Mouse (Mus musculus) frontal cortex, postnatal 36 days (tissue): Measurements from ENCODE around the gene Ispd.

Source experiments
- DNase-seq, 2 experiments: peaks; one replicate each; pipeline ENCODE4 v3.0.0; 2022; ENCODE audit warnings: low spot score in 2 of 2

Gene Ispd

DNA sequence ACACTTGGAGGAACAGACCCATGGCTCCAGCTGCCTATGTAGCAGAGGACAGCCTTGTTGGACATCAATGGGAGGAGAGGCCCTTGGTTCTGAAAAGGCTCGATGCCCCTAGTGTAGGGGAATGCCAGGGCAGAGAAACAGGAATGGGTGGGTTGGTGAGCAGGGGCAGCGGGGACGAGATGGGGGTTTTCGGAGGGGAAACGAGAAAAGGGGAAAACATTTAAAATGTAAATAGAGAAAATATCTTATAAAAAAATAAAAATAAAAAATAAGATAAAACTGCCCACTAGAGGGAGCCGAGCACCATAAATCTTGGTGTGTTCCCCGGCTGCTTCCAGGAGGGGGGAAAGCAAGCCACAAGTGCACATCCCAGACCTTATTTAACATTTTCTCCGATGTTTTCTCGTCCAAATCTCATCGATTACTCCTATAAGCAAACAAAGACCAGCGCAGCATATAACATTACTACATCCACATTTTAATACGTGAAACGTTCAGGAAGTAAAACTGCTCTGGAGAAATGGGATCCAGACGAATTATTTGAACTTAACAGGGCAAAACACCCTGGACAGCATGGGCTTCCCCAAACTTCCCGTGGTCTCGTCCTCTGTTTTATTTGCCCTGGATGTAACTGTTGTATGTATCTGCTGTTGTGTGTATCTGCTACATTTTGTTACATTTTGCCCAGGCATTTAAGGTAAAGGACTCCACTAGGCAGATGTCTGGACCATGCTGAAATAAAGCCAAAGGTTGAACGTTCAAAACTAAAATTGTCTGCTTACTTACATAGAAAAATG is 332.8 kb downstream of the Ispd start:
- peak; percentile 5 to 29 for DNase-seq

DNA sequence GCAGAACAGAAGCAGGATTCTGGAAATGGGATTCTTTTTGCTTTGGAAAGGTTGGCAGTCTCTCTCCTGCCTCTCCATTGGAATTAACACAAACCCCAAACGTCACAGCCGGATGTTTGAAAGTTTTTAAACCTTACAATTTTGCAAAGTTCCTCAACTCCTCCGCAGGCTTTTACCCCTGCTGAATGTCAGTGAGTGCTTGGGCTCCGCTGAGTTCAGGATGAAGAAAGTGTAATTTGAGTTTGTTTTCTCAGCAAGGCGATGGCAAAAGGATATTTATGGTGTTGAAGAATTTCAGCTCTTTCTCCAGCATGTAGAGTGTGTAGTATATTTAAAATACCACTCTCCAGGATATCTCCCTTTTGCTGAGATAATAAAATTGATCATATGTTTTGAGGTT is 336.3 kb downstream of the Ispd start:
- DNase-seq: no peak

DNA sequence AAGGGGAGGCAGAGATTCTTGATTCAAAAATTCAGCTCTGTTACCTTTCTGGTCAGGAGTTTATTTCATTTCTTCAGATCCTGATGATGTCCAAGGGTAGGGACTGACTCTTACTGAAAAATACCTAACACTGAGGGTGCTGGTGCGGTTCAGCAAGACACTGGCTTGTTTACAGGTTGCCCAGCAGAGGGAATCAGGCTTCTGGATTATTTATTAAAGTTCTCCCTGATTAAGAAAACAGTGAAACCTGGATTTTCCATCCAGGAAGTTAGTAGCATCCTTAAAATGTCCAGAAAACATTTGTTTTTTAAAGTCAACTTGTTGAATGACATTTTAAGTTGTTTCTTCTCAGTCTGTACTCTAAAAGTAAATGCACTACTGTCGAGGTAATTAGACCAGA is 337.2 kb downstream of the Ispd start:
- DNase-seq: no peak

DNA sequence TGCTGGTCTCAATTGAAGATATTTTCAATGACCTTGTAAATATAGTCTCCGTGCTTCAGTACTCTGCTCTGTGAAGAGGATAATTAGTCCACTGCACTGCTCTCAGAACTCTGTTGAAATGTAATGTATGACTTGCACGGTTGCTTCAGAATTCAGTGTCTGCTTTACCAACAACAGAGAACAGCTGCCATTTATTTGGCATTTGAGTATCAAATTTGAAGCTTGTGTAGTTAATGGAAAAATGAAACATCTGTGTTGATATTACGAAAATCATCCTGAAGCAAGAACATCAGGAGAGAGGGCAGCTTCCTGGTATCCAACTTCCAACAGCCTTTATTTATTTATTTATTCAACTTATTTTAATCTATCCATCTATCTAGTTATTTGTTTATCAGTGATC is 337.8 kb downstream of the Ispd start:
- no peak for DNase-seq

DNA sequence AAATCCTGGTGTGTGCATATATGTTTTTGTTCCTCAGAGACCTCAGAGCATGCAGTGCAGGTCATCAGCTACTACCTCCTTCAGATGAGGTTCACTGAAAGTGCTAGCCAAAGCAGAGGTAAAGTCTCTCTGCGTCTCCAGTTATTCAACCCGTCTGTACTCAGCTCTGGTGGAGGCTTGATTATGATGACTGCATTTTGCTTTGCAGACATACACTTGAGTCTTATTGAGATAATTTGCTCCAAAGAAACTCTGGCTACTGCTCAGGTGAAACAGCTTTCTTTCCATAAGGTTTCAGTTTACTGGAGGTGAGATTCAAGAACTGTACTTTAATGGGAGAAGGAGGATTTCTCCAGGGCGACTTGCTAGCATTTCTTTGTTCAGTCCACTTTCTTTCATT is 339.5 kb downstream of the Ispd start:
- DNase-seq: no peak

DNA sequence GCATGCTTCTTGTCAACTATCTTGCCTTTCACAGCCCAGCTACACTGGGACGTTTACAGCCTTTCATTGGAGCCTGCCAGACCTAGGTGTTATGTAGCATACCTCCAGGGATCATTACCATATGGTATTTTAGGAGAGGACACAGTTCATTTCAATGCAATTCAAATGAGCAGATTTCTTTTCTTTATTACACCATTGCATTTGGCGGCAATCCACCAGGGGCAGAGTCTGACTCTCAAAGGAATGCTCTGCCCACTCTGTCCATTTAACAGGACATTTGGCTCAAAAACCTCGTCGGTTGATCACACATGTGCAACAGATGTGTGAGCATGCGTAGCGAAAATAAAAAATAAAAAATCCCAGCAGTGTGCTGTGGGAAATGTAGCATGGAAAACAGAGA is 340.0 kb downstream of the Ispd start:
- DNase-seq: no peak

DNA sequence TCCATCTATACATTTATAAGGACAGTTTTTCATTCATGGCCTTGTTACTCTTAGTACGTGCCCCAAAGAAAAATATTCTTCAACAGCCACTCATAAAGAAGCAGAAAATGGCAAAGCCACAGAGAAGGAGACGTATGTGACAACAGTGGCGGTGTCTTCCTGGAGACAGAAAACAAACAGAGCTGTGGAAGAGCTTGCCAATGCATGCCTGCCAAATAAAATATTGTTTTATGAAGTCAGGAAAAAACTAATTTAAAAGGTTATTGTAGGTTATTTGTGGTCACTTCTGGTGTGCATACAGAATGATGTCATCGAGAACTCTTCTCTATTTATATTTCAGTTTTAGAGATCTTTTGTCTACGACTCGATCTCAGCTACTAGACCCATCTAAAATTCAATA is 341.5 kb downstream of the Ispd start:
- DNase-seq: no peak

DNA sequence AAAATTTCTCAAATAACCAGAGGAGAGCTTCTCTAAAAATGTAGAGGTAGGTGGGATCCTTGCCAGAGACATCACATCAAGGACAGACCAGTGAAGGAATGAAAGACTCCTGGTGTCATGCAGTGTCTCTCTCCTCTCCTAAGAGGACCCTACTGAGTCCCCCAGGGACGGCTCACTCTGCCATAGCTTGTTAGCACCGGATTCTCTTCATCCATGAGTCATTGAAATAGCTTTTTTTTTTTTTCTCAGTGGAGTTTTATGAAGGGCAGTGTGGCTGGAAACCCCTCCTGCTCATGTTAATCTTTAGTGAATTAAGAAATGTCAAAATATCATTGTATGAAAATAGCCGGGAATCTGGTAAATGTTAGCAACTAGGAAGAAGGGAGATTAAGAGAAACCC is 342.1 kb downstream of the Ispd start:
- DNase-seq: no peak

DNA sequence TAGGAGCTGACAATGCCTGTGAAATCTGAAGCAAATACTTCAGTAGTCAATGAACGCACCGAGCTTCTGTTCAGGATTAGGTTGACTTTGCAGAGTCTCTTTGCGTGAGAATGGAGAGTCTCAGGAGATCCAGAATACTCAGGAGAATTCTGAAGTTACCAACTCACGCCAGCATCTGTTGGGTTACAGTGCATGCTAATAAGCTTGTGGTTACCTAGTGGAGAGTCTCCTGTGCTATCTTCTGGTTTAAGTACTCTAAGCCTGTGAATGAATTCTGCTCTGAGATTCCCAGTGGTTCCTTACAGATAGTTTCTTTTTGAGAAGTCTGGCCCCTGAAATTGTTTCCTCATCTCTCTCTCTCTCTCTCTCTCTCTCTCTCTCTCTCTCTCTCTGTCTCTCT is 343.0 kb downstream of the Ispd start:
- no peak for DNase-seq

DNA sequence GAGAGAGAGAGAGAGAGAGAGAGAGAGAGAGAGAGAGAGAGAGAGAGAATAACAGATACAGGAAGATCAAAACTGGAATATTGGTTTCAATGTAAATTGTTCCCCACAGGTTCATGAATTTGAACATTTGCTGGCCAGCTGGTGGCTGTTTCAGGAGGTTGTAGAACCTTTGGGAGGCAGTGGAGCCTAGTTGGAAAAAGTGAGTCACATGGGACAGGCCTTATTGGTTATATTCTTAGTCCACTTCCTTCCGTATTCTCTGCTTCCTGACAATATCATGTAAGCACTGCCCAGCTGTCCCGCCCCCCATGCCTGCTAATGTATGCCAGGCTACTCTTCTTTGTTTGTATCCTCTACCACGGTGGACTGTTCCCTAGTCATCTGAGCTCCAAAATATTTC is 344.0 kb downstream of the Ispd start:
- no peak for DNase-seq

DNA sequence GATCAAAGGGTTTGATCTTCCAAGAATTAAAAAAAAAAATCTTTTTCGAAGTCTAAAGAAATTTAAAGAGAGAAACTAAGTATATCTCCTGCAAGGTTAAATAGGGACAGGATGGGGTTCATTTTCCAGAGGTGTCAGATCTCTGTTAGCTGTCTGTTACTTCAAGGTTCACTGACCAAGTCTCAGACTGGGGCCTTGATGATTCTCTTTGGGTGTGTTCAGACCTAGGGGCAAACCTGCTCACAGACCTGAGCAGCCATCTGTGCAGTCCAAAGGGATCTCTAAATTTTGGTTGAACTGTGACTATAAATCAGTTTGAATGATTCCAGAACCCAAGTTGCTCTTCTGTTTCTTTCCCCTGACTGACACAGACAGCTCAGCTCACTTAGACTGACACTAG is 344.8 kb downstream of the Ispd start:
- no peak for DNase-seq

DNA sequence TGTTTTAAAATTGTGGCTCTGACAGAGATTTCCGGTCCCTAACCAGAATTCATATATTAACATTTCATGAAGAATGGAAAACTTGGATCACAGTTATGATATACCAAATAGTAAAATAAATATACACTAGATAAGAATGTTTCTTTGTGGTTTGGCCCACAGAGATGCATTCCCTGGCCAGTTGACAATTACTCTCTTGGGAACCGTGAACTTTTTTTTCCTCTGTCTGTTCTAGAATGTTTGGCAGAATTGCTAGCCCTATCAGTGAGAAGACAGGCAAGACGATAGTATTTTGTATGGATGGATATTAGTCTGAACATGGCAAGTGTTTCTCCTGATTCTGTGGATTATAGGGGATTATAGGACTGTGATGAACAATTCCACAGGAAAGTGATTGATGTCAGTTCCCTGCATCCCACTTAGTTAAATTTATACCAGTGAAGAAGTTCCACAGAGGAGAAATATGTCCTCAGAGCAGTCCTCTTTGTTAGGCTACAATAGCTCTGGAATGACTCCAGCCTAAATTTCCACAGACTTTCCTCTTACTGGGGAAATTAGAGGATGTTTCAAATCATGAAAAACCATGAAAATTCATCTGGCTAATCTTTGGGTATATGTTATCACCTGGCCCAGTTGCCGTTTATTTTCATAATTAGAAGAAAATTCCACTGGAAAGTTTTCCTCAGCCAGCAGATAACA is 352.6 kb downstream of the Ispd start:
- DNase-seq: no peak
